Mouse (Mus musculus) lung, postnatal 0 days (tissue): ENCODE results near the gene Fer1l4.

Source experiments
- CTCF ChIP-seq: IDR thresholded peaks from 2 replicates; pipeline ENCODE4 v1.5.1; 2016; ENCODE audit warnings: antibody characterized with exemption, mild to moderate bottlenecking
- EP300 ChIP-seq: IDR thresholded peaks from 2 replicates; pipeline ENCODE4 v1.6.1; 2016; ENCODE audit warnings: antibody characterized with exemption, mild to moderate bottlenecking, control low read depth

- TF ChIP-seq CTCF: no peak
- no peak for TF ChIP-seq EP300
Measured at GRCm38 (mm10) chr2:156067916-156068315, 15.2 kb upstream of the Fer1l4 start.
